Mouse (Mus musculus): ENCODE results near the gene Dock3.
"Not testable (repeated sequence)": the region's sequence is repeated elsewhere in the genome, so short reads cannot be mapped to it uniquely, and the experiment has no call there.

DNA sequence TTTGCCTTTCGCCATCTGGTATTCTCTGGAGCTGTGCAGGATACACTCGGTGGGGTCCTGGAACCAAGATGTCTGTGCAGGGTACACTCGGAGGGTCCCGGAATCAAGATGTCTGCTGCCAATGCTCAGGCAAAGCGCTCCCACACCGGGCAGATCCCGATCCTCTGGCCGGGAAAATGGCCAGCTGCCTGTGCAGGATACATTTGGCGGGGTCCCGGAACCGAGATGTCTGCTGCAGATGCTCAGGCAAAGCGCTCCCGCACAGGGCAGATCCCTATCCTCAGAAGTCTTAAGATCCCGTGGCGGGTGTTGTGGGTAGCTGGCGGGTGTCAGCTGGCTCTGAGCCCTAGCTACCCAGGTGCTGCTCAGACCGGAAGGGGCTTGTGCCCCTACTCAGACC is 142.3 kb downstream of the Dock3 start:
- TF ChIP-seq FLI1 (IDR thresholded peaks at IDR 0.05; ENCODE audit: low read length); GATA1 (IDR thresholded peaks at IDR 0.05; ENCODE audit: borderline replicate concordance, low read length): not testable (repeated sequence)

Measured in megakaryocyte, embryonic 14.5 days (primary cell).